Mouse (Mus musculus) adipose tissue, adult 10 weeks (tissue): ENCODE measurements around the gene Thegl. TPM values are rescaled to one million over a fixed set of nuclear protein-coding genes. Genes with fewer than 3 reads are reported as not detected.

Experiments used
- polyA plus RNA-seq: library from polyadenylated mRNA; stranded (reverse); fragments of 350-450 nt; fragmentation: Illumina TruSeq; extraction: RNeasy Lipid Tissue Mini Kit (QIAGEN cat#74804); gene quantifications from one replicate; pipeline ENCODE4 v1.2.3, GENCODE M21; 2014; ENCODE audit warnings: low read depth, low replicate concordance

Thegl gene
- 4.1 TPM for polyA plus RNA-seq

DNA sequence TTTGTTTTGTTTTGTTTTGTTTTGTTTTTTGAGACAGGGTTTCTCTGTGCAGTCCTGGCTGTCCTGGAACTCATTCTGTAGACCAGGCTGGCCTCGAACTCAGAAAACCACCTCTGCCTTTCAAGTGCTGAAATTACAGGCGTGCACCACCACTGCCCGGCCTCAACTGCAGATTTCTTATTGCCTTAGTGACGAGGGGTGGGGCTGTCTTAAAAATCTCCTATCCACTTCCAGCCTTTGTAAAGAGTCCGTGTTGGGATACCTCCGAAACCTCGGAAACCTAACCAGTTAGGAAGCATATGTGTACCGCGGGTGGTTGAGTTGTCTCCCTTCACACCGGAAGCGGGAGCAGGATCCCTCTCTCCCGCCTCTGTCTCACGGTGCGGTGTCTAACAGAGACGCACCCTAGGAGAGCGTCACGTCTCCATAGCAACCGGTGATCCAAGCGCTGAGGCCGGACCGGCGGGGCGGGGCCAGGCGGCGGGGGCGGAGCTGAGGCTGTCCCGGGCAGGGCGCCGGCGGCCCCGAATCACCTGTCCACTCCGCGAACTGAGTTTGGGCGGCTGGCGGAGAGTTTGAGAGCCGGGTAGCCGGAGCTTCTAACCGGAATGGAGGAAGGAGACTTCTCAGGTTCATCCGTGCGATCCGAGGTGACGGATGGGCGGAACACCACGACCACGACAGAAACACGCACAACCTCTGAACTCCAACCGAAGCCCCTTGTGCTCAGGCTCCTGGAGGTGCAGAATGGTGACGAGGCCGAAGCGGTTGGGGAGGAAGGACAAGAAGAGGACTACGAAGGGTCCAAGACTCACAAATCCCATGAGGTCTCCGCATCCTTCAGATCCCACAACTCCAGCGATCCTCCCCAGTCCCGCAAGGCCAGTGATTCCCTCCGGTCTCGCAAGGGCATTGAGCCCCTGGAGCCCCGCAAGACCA lies at the start of gene Thegl:
TSS of gene Thegl (plus strand) at position 480 of the 939 bp plus-strand sequence.

DNA sequence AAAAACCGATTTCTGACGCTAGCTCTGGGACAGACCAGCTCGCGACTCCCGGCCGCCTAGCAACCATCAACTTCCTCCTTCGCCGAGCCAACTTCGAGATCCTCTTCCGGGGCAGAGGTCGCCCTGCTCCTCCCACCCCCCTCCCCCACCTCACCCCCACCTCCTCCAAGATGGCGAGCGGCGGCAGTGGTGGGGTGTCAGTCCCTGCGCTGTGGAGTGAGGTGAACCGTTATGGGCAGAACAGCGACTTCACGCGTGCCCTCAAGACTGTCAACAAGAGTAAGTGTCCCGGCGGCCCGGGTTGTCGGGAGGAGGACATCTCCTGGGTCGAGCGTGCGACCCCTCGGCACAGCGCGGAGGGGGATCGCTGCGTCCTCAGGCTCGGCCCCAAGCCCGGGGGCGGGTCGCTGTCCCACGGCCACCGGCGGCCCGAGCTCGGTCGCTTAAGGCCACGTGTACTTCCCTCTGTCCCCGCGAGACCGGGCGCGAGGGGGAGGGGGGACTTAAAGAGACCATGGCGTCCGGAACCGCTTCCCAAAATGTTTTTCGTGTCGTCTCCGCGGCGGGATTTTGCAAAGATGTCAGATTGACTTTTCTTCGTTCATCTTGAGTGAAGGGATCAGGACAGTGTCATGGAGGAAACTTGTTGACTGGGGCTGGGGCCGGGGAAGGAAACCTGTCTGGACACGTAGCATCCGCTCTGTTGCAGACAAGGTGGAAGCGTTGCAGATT lies 41.1 kb upstream of the Thegl start, which contains the start of gene Srp72:
TSS of gene Srp72 (plus strand) at position 130 of the 732 bp plus-strand sequence.

DNA sequence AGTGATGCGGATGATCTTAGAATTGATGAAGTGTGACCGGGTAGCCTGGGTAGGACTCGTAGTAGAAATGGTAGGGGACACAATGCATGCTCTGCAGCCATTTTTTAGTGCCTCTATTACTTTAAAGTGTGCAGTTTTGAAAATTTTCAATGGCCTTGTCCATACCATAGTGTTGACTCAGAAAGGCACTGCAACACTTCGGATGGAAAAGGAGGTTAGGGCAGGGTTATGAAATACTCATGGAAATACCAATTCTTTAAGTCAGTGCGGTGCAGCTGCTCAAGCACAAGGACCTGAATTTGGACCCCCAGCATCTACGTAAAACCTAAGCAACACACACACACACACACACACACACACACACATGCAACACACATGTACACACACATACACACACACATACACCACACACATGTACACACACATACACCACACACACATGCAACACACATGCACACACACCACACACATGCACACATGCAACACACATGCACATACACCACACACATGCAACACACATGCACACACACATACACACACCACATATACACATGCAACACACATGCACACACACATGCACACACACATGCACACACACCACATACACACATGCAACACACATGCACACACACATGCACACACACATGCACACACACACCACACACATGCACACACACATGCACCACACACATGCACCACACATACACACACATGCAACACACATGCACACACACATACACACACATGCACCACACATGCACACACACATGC lies 11.6 kb upstream of the Thegl start, which contains the start of gene Arl9:
TSS of gene Arl9 (plus strand) at position 5 of the 771 bp plus-strand sequence.

Other genes starting within 250 kb of the Thegl start
- gene Aasdh, start 110.5 kb upstream of the Thegl start, polyA plus RNA-seq: 18.8 TPM
- gene Paics, start 64.7 kb upstream of the Thegl start, polyA plus RNA-seq: 96.3 TPM
- gene Ppat, start 64.4 kb upstream of the Thegl start, polyA plus RNA-seq: 13.2 TPM
- gene Srp72, start 41.3 kb upstream of the Thegl start, polyA plus RNA-seq: 87.8 TPM
- gene Arl9, start 12.0 kb upstream of the Thegl start, polyA plus RNA-seq: 6.9 TPM
- 78.2 TPM for gene Hopx, start 99.1 kb downstream of the Thegl start, polyA plus RNA-seq
- 470 TPM for gene Spink2, start 195.4 kb downstream of the Thegl start, polyA plus RNA-seq
- 13.0 TPM for gene Rest, start 249.5 kb downstream of the Thegl start, polyA plus RNA-seq